Mouse (Mus musculus) thymus, postnatal 14 days (tissue): Measurements from ENCODE around the gene Pcnx.
A peak's percentile ranks its signal among the peaks of the same experiment; 100 is the strongest.
"Not testable (repeated sequence)": the region's sequence is repeated elsewhere in the genome, so short reads cannot be mapped to it uniquely, and the experiment has no call there.

Experiments
- DNase-seq: peaks from one replicate; pipeline ENCODE4 v3.0.0; 2021

Pcnx gene

DNA sequence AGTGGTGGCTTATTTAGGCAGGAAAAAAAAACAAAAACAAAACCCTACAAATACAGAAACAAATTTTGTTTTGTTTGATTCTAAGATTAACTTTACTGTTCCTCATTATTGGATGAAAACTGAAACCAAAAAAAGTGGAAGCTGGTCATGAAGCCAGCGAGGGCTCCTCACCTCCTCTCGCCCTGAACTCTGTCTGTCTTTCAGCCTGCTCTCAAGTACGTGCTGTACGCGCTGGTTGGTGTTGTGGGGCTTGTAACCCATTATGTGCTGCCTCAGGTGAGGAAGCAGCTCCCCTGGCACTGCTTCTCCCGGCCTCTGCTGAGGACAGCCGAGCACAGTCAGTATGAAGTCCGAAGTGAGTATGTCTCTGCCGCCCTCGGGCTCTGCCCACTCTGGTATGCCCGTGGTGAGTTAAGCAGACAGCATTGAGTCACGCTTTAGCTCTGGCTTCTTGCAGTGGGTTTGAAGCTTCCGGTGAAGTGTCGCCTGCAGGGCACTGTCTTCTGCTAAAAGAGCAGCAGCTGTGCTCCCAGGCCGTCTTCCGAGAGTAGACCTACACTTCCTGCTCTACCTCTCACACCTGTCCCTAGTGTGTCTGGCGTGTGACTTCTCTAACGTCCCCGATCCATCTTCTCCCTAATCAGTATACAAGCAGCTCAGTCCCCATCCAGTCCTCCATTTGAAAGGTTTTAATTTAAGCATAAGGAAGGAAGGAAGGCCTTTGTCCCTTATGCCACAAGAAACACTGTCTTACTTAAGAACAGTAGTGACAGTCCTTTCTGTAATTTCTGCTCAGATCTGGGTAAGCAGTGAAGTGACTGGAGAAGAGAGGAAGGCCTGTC lies 111.4 kb downstream of the Pcnx start:
- peak; percentile 68 for DNase-seq

DNA sequence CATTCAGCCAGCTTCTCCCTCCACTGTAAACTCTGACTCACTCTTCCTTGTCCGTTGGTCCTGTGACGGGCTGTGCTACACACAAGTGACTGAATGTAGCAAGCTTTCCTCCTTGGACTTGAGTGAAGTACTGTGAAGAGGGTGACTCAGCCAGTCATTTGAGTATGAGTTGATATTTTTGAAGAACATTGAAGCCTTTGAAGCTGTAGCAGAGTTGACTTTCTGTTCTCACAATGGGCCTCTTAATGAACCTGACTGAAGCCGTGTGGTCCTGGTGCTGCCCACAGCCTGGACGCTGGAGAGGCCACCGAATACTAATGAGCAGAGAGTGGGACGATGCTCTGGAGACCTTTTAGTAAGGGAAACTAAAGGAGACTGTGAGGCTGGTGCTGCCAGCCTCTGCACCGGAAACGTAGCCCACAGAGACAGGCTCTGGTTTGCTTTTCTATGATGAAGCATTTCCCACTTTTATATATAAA lies 112.1 kb downstream of the Pcnx start:
- no peak for DNase-seq

DNA sequence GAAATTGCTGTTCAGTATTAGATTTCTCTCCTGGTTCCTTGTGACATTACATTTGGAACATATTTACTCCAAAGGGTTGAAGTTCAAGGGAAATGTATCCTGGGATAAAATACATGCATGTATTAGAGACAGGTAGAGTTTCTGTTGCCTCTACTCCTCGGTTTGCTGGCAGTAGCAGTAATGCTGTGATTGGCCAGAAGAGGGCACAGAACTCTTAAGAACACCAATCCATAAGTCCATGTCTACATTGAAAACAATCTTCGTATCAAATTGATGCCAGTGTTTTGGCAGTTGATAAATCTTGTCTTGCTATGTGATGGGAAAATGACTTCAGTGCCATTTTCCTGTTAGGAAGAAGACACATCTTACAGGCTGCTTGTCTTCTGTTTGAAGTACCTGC lies 115.0 kb downstream of the Pcnx start:
- DNase-seq = peak; percentile 51

DNA sequence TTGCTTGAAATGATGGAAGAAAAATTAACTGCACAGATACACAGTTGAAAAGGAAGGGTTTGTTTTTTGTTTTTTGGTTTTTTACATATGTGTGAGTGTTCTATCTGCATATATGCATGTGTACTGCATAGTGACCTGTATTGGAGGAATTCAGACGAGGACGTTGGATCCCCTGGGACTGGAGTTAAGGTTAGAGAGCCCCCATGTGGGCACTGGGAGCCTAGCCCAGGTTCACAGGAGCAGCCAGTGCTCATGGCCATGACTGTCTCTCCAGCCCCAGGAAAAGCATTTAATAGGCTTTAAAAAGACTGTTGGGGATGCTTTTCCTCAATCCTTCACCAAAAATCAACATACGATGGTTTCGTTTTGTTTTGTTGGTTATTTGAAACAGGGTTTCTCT lies 117.5 kb downstream of the Pcnx start:
- no peak for DNase-seq

DNA sequence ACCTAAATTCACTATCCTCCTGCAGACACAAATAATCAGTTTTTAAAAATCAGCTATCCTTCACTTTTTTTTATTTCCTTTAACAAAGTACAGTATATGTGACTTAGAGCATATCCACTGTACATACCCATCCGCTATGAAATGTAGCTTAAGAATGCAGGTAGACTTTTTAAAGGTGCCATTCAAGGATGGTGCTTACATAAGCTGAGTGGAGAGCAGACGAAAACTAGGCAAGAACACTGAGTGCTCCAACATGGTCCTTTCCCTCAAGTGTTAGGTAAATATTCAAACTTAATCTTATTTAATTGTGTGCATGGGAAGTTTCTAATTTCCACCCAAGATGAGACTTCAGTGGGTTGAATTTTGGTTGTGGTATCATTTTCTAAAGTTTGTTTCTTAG lies 119.5 kb downstream of the Pcnx start:
- no peak for DNase-seq

DNA sequence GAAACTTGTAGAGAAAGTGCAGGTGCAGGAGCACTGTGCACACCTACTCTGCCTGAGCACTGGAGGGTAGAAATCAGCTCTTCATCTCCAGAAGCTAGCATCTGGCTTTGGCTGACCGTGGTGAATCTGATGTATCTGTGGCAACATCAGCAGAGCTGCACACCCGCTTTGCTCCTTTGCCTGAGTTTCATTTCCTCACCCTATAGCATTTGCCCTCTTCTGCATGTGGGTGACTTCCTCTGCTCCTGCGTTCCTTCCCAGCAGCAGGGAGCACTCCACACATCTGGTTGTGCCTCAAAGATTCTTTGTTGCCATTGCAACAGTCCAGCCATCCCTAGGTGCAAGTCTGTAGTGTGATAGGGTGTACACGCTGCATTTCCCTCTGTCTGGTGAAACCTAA lies 132.3 kb downstream of the Pcnx start:
- DNase-seq = no peak

DNA sequence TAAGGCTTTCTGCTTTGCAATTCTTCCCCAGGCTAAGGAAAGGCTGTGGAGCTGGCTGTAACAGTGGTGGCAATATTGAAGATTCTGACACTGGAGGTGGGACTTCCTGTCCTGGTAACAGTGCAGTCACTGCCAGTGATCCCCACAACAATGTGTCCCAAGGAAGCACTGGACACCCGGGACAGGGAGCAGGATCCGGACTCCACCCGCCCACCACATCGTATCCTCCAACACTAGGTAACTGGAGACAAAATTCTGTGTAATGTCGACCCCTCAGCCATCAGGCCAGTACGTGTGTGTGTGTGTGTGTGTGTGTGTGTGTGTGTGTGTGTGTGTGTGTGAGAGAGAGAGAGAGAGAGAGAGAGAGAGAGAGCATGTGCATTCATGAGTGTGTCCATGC lies 133.2 kb downstream of the Pcnx start:
- no peak for DNase-seq

DNA sequence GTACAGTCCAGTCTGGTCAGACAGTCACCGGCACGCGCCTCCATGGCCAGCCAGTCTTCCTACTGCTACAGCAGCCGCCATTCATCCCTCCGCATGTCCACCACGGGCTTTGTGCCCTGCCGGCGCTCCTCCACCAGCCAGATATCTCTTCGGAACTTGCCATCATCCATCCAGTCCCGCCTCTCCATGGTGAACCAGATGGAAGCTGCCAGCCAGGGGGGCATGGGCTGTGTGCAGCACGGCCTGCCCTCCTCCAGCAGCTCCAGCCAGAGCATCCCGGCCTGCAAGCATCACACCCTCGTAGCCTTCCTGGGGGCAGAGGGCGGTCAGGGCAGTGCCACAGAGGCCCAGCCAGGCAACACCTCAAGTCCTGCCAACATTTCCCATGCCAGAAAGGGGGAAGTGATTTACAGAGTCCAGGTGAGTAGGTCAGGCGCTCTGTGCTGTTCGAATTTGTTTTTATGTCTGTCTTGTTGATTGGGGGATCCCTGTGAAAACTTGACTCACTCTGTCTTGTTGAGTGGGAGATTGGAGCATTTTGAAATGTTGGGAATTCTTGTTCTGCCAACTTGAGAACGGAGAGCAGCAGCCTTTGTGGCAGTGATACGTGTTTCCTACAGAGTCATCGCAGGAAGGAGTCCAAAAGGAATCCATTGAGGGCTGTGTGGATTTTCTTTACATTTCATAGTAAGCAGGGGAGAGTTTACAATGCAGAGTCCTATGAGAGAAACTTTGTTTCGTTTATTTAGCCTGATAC lies 135.3 kb downstream of the Pcnx start:
- no peak for DNase-seq

DNA sequence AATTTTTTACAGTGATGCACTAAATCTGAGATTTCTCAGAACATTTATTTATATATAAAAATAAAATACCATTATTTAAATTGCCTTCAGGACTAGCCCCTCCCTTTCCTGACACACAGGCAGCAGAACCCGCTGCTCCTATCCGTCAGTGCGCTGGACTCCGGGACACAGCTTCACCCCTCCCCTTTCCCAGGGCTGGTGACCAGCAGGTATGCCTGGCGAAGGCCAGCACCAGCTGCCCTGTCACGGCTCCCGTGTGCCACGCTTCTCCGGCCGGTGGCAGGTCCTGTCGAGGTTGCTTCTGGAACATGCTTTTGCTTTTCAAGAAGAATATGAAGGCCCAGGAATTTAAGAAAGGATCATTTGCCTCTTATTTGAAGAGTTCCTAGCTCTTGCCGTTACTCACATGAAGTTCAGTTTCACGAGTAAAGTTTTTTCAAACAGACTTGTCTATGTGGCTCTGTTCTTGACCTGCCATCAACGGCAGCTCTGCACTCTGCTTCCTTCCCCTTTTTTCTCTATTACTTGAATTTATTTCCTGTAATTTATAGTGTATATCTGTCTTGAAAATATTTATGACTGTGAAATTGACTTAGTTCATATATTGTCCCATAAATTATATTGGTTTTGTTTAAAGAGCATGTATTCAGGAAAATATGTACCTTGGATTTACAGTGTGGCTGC lies 137.0 kb downstream of the Pcnx start:
- DNase-seq = no peak

DNA sequence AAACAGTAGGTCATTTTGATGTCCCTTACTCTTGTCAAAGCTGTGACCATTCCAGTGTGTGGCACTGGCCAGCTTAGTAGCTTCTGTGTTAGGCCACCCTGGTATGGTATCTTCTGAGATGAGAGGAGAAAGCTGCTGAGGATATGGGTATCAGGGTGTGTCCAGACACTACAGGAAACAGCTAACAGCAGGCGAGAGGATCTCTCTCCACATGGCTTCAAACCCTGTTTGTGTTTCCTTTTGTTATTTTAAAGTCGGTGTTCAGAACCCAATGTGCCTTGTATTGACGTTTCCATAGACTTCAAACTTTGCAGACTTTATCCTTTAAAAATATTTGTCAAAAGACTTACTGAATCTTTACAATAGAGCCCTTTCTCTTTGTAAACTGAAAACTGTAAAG lies 137.7 kb downstream of the Pcnx start:
- DNase-seq = no peak

DNA sequence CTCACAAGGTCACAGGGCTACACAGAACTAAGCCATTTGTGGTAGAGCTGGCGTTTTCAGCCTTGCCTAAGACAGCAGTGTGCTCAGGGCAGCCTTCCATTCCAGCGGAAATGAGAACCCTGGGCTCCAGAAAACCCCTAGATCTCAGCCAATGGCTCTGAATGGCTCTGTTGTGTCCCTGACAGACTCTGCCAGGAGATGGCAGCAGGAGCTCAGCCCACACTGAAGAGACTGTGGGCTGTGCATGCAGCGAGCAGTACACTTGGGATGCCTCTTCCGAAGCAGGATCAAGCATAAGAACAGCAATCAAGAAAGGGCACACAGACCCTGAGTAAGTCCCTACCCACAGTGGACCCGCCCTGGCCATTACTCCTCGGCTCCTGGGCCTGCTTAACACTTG lies 142.9 kb downstream of the Pcnx start:
- not testable (repeated sequence) for DNase-seq

DNA sequence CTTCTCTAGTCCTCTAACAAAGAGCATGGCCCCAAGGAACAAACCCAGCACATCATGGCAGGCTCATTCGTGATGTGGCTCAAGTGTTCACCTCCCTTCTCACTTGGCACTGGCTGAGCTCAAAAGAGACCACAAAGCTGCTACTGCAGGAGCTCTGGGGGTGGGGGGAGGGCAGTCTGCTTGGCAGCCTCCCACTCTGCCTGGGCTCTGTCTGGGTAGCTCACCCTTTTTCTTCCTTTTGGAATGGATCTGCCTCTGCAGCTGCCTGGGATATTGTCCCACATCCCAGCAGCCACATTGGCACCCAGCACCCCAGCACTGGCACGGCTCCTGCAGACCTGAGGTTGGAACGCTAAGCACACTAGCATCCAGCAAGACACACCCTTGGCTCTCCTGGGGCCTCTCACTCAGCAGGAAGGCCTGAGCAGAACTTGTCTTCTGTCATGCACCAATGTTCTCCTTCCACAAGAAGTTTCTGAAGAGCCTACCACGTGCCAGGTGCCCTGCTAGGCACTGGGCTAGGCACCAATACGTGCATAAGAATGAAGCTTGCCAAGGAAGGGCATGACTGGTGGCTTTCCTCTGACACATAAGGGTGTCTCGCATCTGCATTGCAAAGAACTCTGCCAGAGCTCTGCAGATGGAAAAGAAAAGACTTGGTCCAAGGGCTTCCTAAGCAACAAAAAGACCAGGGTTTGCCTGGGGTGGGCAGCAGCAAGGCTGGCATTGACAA lies 166.2 kb downstream of the Pcnx start:
- not testable (repeated sequence) for DNase-seq

DNA sequence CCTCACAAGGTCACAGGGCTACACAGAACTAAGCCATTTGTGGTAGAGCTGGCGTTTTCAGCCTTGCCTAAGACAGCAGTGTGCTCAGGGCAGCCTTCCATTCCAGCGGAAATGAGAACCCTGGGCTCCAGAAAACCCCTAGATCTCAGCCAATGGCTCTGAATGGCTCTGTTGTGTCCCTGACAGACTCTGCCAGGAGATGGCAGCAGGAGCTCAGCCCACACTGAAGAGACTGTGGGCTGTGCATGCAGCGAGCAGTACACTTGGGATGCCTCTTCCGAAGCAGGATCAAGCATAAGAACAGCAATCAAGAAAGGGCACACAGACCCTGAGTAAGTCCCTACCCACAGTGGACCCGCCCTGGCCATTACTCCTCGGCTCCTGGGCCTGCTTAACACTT lies 173.7 kb downstream of the Pcnx start:
- DNase-seq = not testable (repeated sequence)

DNA sequence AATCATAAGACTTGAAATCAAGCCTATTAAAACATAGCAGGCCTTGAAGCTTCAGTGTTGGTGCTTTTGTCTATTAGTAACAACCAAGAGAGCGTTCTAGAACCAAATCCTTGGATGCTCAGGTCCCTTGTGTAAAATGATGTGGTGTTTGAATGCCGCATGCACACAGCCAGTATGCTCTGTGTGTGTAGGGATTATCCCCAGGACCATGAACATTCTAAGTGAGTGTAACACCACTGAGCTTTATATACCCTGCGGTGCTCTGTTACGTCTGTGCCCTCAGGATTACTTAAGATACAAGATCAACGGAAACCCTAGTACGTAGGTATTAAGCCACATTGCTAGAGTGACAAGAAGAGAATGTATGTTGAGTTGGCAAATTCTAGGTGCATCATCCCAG lies 174.2 kb downstream of the Pcnx start:
- not testable (repeated sequence) for DNase-seq

DNA sequence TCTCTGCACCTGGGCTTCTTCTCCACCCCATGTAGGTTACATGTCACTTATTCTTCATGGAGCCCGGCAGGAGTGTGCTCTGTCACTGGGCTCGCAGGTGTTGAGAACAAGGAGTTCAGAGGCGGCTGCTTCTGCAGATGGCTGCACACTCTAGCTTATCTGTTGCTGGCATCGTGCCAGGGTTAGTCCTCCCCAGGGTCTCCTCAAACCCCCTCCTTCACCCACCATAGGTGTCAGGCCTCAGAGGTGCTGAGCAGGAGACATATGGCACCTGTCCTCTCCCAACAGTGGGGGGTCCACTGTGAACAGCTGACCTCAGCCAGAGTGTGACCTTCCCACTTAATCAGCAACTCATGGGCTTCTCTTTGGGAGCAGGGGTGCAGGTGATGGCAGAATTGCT lies 184.3 kb downstream of the Pcnx start:
- DNase-seq = not testable (repeated sequence)
